Mouse (Mus musculus) lung, embryonic 16.5 days (tissue): ENCODE results near the gene Dynlrb1. TPM values are rescaled to one million over a fixed set of nuclear protein-coding genes. Genes with fewer than 3 reads are reported as not detected.

Experiments
- ATAC-seq: fragments of 200-750 bp; cut with Nextera tagmentation; 2 replicates; pipeline ENCODE4 v1.8.0; 2017; ENCODE audit warnings: low read depth, mild to moderate bottlenecking, moderate library complexity
- H3K27ac ChIP-seq: fragments of 300-500 bp; sonication (generic); 2 replicates; pipeline ENCODE4 v1.5.1; 2014; ENCODE audit warnings: mild to moderate bottlenecking, control low read depth, low read length
- H3K27me3 ChIP-seq: fragments of 300-500 bp; sonication (generic); 2 replicates; pipeline ENCODE4 v1.6.1; 2014; ENCODE audit warnings: low read depth, low read length, mixed read lengths; ENCODE audit not compliant: control insufficient read depth, insufficient read depth
- H3K36me3 ChIP-seq: fragments of 300-500 bp; sonication (generic); 2 replicates; pipeline ENCODE4 v1.6.1; 2014; ENCODE audit warnings: low read length; ENCODE audit not compliant: control insufficient read depth, insufficient read depth
- H3K4me1 ChIP-seq: fragments of 300-500 bp; sonication (generic); replicated peaks from 2 replicates; pipeline ENCODE4 v1.6.1; 2014; ENCODE audit warnings: low read length, mixed read lengths; ENCODE audit not compliant: control insufficient read depth, insufficient read depth
- H3K4me2 ChIP-seq: fragments of 300-500 bp; sonication (generic); 2 replicates; pipeline ENCODE4 v1.6.1; 2014; ENCODE audit warnings: low read depth, low read length, control low read depth
- H3K4me3 ChIP-seq: fragments of 300-500 bp; sonication (generic); 2 replicates; pipeline ENCODE4 v1.5.1; 2014; ENCODE audit warnings: mild to moderate bottlenecking, low read length, control low read depth
- H3K9ac ChIP-seq: fragments of 300-500 bp; sonication (generic); 2 replicates; pipeline ENCODE4 v1.6.1; 2014; ENCODE audit warnings: low read length, control low read depth
- H3K9me3 ChIP-seq: fragments of 300-500 bp; sonication (generic); 2 replicates; pipeline ENCODE4 v1.6.1; 2016; ENCODE audit warnings: low read length; ENCODE audit not compliant: control insufficient read depth
- WGBS: fragments of 180-500 bp; shearing (Covaris S2); extraction: QIAGEN DNeasy Blood & Tissue Kit; methylation state at CpG from one replicate; pipeline ENCODE4 v1.1.7; 2014; 5-methylcytosine and 5-hydroxymethylcytosine counted together
- polyA plus RNA-seq: library from polyadenylated mRNA; unstranded; fragments of >200 nt; fragmentation: Nextera tagmentation; extraction: Ambion mirVana; gene quantifications from 2 replicates; pipeline ENCODE4 v1.2.1, GENCODE M21; 2015

The Dynlrb1 gene
- polyA plus RNA-seq, 1 experiment from 2014 or later = 385 TPM

- Histone ChIP-seq H3K9me3 (no peaks in the 10 kb centered on the region), H3K27me3 (no peaks in the 10 kb centered on the region), H3K36me3 (no peaks in the 10 kb centered on the region; the same call in 1 of the 2 replicates), H3K4me1 (peaks cover 9% of the 10 kb centered on the region), H3K9ac (peak overlapping the region; percentile 95), H3K27ac (peak overlapping the region; percentile 86), H3K4me2 (peak overlapping the region; percentile 78), H3K4me3 (peak overlapping the region; percentile 96)
- peak; percentile 96 for ATAC-seq
- 0% methylated on average over 20 of the region's 49 CpGs for WGBS
Measured at GRCm38 (mm10) chr2:155276621-155277175, 40.4 kb downstream of the Dynlrb1 start.

- peak overlapping the region; percentile 95 for H3K9ac ChIP-seq
- no peak for ATAC-seq
- H3K4me2 ChIP-seq = peak overlapping the region; percentile 78
- H3K36me3 ChIP-seq = no peaks in the 10 kb centered on the region; the same call in 1 of the 2 replicates
- H3K27me3 ChIP-seq = no peaks in the 10 kb centered on the region
- peak overlapping the region; percentile 96; the same call in 1 of the 2 replicates for H3K4me3 ChIP-seq
- 67% methylated on average over 2 of the region's 2 CpGs for WGBS
- H3K27ac ChIP-seq = no peak overlapping the region
- no peaks in the 10 kb centered on the region for H3K9me3 ChIP-seq
- H3K4me1 ChIP-seq = peaks cover 9% of the 10 kb centered on the region
Measured at GRCm38 (mm10) chr2:155277721-155278120, 41.4 kb downstream of the Dynlrb1 start.

- Histone ChIP-seq H3K9ac (no peak overlapping the region), H3K36me3 (no peaks in the 10 kb centered on the region; the same call in 1 of the 2 replicates), H3K9me3 (no peaks in the 10 kb centered on the region), H3K4me2 (no peak overlapping the region), H3K27ac (no peak overlapping the region), H3K4me3 (no peak overlapping the region), H3K27me3 (no peaks in the 10 kb centered on the region), H3K4me1 (peaks cover 9% of the 10 kb centered on the region)
- no peak for ATAC-seq
- 79% methylated on average over 7 of the region's 7 CpGs for WGBS
Measured at GRCm38 (mm10) chr2:155278361-155278760, 42.0 kb downstream of the Dynlrb1 start.

- H3K4me3 ChIP-seq = no peak overlapping the region
- H3K27ac ChIP-seq = no peak overlapping the region
- H3K36me3 ChIP-seq = no peaks in the 10 kb centered on the region; the same call in 1 of the 2 replicates
- peaks cover 9% of the 10 kb centered on the region for H3K4me1 ChIP-seq
- H3K4me2 ChIP-seq = no peak overlapping the region
- no peak overlapping the region for H3K9ac ChIP-seq
- H3K27me3 ChIP-seq = no peaks in the 10 kb centered on the region
- no peak for ATAC-seq
- WGBS = 90% methylated on average over 4 of the region's 4 CpGs
- no peaks in the 10 kb centered on the region for H3K9me3 ChIP-seq
Measured at GRCm38 (mm10) chr2:155279163-155279562, 42.8 kb downstream of the Dynlrb1 start.

- Histone ChIP-seq H3K27me3 (no peaks in the 10 kb centered on the region), H3K9ac (no peak overlapping the region), H3K4me1 (peaks cover 9% of the 10 kb centered on the region), H3K4me2 (no peak overlapping the region), H3K27ac (no peak overlapping the region), H3K36me3 (no peaks in the 10 kb centered on the region; the same call in 1 of the 2 replicates), H3K9me3 (no peaks in the 10 kb centered on the region), H3K4me3 (no peak overlapping the region)
- WGBS = 62% methylated on average over 2 of the region's 2 CpGs
- no peak for ATAC-seq
Measured at GRCm38 (mm10) chr2:155280116-155280515, 43.8 kb downstream of the Dynlrb1 start.

GRCm38 (mm10) chr2:155283793-155284192 lies 47.5 kb downstream of the Dynlrb1 start:
- 81% methylated on average over 4 of the region's 4 CpGs for WGBS
- H3K36me3 ChIP-seq = no peaks in the 10 kb centered on the region
- H3K27me3 ChIP-seq = no peaks in the 10 kb centered on the region
- no peaks in the 10 kb centered on the region for H3K9me3 ChIP-seq
- H3K27ac ChIP-seq = no peak overlapping the region
- no peaks in the 10 kb centered on the region for H3K4me1 ChIP-seq
- no peak overlapping the region for H3K4me2 ChIP-seq
- no peak for ATAC-seq
- H3K9ac ChIP-seq = no peak overlapping the region
- no peak overlapping the region for H3K4me3 ChIP-seq

- no peaks in the 10 kb centered on the region for H3K9me3 ChIP-seq
- no peak overlapping the region for H3K4me3 ChIP-seq
- no peaks in the 10 kb centered on the region for H3K4me1 ChIP-seq
- H3K27me3 ChIP-seq = no peaks in the 10 kb centered on the region
- H3K36me3 ChIP-seq = no peaks in the 10 kb centered on the region
- H3K4me2 ChIP-seq = no peak overlapping the region
- 42% methylated on average over 7 of the region's 7 CpGs for WGBS
- ATAC-seq = no peak
- peak overlapping the region; percentile 25; the same call in 1 of the 2 replicates for H3K27ac ChIP-seq
- peak overlapping the region; percentile 19; the same call in 1 of the 2 replicates for H3K9ac ChIP-seq
Measured at GRCm38 (mm10) chr2:155284647-155285046, 48.3 kb downstream of the Dynlrb1 start.

GRCm38 (mm10) chr2:155285744-155286143 lies 49.4 kb downstream of the Dynlrb1 start:
- Histone ChIP-seq H3K4me1 (no peaks in the 10 kb centered on the region), H3K9ac (no peak overlapping the region), H3K4me2 (no peak overlapping the region), H3K27me3 (no peaks in the 10 kb centered on the region), H3K9me3 (no peaks in the 10 kb centered on the region), H3K4me3 (no peak overlapping the region), H3K27ac (no peak overlapping the region), H3K36me3 (0 out of 2 replicates have a peak, but pooled peaks cover 2% of the 10 kb centered on the region)
- 87% methylated on average over 6 of the region's 6 CpGs for WGBS
- no peak for ATAC-seq

- 82% methylated on average over 4 of the region's 4 CpGs for WGBS
- Histone ChIP-seq H3K4me2 (no peak overlapping the region), H3K27ac (no peak overlapping the region), H3K9ac (no peak overlapping the region), H3K4me3 (no peak overlapping the region), H3K4me1 (no peaks in the 10 kb centered on the region), H3K27me3 (no peaks in the 10 kb centered on the region), H3K36me3 (peaks cover 8% of the 10 kb centered on the region), H3K9me3 (no peaks in the 10 kb centered on the region)
- ATAC-seq = no peak
Measured at GRCm38 (mm10) chr2:155287456-155288250, 51.3 kb downstream of the Dynlrb1 start.
